Mouse (Mus musculus): ENCODE measurements around the gene Gm8281.
"Not testable (repeated sequence)": the region's sequence is repeated elsewhere in the genome, so short reads cannot be mapped to it uniquely, and the experiment has no call there.

Gene Gm8281

GRCm38 (mm10) chr14:5070611-5071490 lies at the start of gene Gm8281:
Gene Gm8281 (plus strand): TSS chr14:5071040.
- DNase-seq (ENCODE audit: low spot score), result not testable (repeated sequence)

DNA sequence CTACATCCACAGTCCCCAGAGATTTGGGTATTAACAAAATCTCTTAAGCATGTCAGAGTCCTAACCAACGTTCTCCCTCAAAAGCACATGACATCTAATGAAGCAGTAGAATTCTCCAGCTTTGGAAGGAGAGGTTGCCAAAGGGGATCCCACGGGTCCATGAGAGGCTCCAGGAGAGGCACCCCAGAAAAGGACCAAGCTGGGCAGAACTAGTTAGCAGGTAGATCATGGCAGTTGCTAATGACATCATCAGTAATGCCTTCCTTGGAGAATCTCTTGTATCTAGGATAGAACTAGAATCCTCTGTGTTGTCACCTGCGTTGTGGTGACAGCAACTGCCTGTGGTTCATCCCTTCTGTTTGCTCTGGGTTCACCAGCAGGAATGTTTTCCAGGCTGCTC lies 20.5 kb upstream of the Gm8281 start, which contains the start of gene 4930555G01Rik:
Gene 4930555G01Rik, plus strand, starts transcription at position 301 of the 400 bp plus-strand sequence.
- DNase-seq (ENCODE audit: low spot score), result not testable (repeated sequence)

GRCm38 (mm10) chr14:5131219-5131618 lies 60.4 kb downstream of the Gm8281 start, which contains the start of gene Gm8279:
Gene Gm8279 (plus strand): TSS chr14:5131519.
- not testable (repeated sequence) for DNase-seq (ENCODE audit: low spot score)

Data from c-Kit-positive CD71-positive TER-119-positive erythroid progenitor cells, embryonic 14.5 days (primary cell).